Mouse (Mus musculus) lung, adult 2 months (tissue): ENCODE measurements at regions not wholly inside any gene's neighbourhood (a gene's known extent, or its start where the extent isn't known, plus 50 kb on each side); places are given as distances from the start of the nearest gene placed in this dataset.

Experiments used
- DNase-seq: peaks from one replicate; pipeline ENCODE4 v3.0.0; 2022
- H3K4me1 ChIP-seq: fragments of 200-500 bp; 2 replicates; pipeline ENCODE4 v1.6.1; 2011; ENCODE audit warnings: low read length; ENCODE audit not compliant: control insufficient read depth, insufficient read depth
- H3K4me3 ChIP-seq: fragments of 200-500 bp; replicated peaks from 2 replicates; pipeline ENCODE3; 2011; ENCODE audit warnings: low read depth, mild to moderate bottlenecking, control low read depth, low read length; ENCODE audit errors: extremely low read depth
- CTCF ChIP-seq: fragments of 200-500 bp; IDR thresholded peaks from 2 replicates; pipeline ENCODE4 v1.5.1; 2011; ENCODE audit warnings: mild to moderate bottlenecking, low read length, control low read depth; ENCODE audit not compliant: insufficient read depth
- POLR2A ChIP-seq: fragments of 200-500 bp; IDR thresholded peaks from 2 replicates; pipeline ENCODE4 v1.6.1; 2011; ENCODE audit warnings: low read depth, mild to moderate bottlenecking, control low read depth, low read length, borderline replicate concordance; ENCODE audit errors: extremely low read depth
- WGBS: fragments of 180-500 bp; shearing (Covaris S2); methylation state at CpG from one replicate; pipeline ENCODE4 v1.1.7; 2018; 5-methylcytosine and 5-hydroxymethylcytosine counted together

GRCm38 (mm10) chr7:83043746-83044145, 176.6 kb downstream of the Mex3b start:
- DNase-seq: no peak
- Histone ChIP-seq H3K4me3 (no peak overlapping the region), H3K4me1 (no peaks in the 10 kb centered on the region)
- TF ChIP-seq CTCF (no peak), POLR2A (no peak)
- 84% methylated on average over 3 of the region's 3 CpGs for WGBS

- 89% methylated on average over 3 of the region's 3 CpGs for WGBS
These were observed 178.1 kb downstream of the Mex3b start for GRCm38 (mm10) chr7:83045266-83045665.

GRCm38 (mm10) chr7:83050011-83050410, 182.9 kb downstream of the Mex3b start:
- no peak for TF ChIP-seq CTCF
- no peak overlapping the region for H3K4me3 ChIP-seq
- no peak for DNase-seq
- 59% methylated on average over 3 of the region's 3 CpGs for WGBS
- H3K4me1 ChIP-seq: no peaks in the 10 kb centered on the region

More at GRCm38 (mm10) chr7:83045266-83045665, 178.1 kb downstream of the Mex3b start:
- no peak for DNase-seq
- H3K4me3 ChIP-seq: no peak overlapping the region
- TF ChIP-seq POLR2A: no peak
- TF ChIP-seq CTCF: no peak
- no peaks in the 10 kb centered on the region for H3K4me1 ChIP-seq

GRCm38 (mm10) chr7:83050833-83051497, 183.8 kb downstream of the Mex3b start:
- no peak for TF ChIP-seq CTCF
- no peak for TF ChIP-seq POLR2A
- 87% methylated on average over 6 of the region's 6 CpGs for WGBS
- no peak overlapping the region for H3K4me3 ChIP-seq
- DNase-seq: no peak
- no peaks in the 10 kb centered on the region for H3K4me1 ChIP-seq

- TF ChIP-seq CTCF (no peak), POLR2A (no peak)
These were observed 189.2 kb downstream of the Mex3b start for GRCm38 (mm10) chr7:83056101-83056935.

GRCm38 (mm10) chr7:83060318-83060717, 193.2 kb downstream of the Mex3b start:
- no peak for TF ChIP-seq CTCF
- no peak for TF ChIP-seq POLR2A
- Histone ChIP-seq H3K4me1 (no peaks in the 10 kb centered on the region), H3K4me3 (no peak overlapping the region)
- DNase-seq: no peak
- 44% methylated on average over 3 of the region's 3 CpGs for WGBS

More at GRCm38 (mm10) chr7:83056101-83056935, 189.2 kb downstream of the Mex3b start:
- DNase-seq: no peak
- WGBS: 65% methylated on average over 13 of the region's 13 CpGs
- Histone ChIP-seq H3K4me1 (no peaks in the 10 kb centered on the region), H3K4me3 (no peak overlapping the region)

GRCm38 (mm10) chr7:83060733-83061132, 193.6 kb downstream of the Mex3b start:
- TF ChIP-seq CTCF: no peak
- no peak for TF ChIP-seq POLR2A
- no peak for DNase-seq
- Histone ChIP-seq H3K4me3 (no peak overlapping the region), H3K4me1 (no peaks in the 10 kb centered on the region)
- WGBS: 74% methylated on average over 5 of the region's 5 CpGs

- Histone ChIP-seq H3K4me3 (no peak overlapping the region), H3K4me1 (no peaks in the 10 kb centered on the region)
- no peak for DNase-seq
- 68% methylated on average over 7 of the region's 7 CpGs for WGBS
- no peak for TF ChIP-seq POLR2A
- no peak for TF ChIP-seq CTCF
These were observed 194.2 kb downstream of the Mex3b start for GRCm38 (mm10) chr7:83061197-83061893.

- Histone ChIP-seq H3K4me1 (no peaks in the 10 kb centered on the region), H3K4me3 (no peak overlapping the region)
- WGBS: 82% methylated on average over 6 of the region's 6 CpGs
- TF ChIP-seq CTCF (no peak), POLR2A (no peak)
- no peak for DNase-seq
These were observed 194.9 kb downstream of the Mex3b start for GRCm38 (mm10) chr7:83061894-83062477.
